ENCODE assay signal across 7 mouse cellular contexts in genomic region chr3:95972873-95973634, GRCm38 (mm10). TPM values are rescaled to one million over a fixed set of nuclear protein-coding genes. Genes with fewer than 3 reads are reported as not detected.
DNase-seq lines count a peak whose midpoint lies in the region; ATAC-seq and TF ChIP-seq lines count a peak whose summit lies in the region.

No protein-coding gene starts in this region.

- no peak for DNase-seq in lung, adult 2 months
- peak; percentile 69 for DNase-seq in embryonic facial prominence, embryonic 11.5 days (ENCODE audit: low spot score)
- DNase-seq in induced T-regulatory cell, adult 2 months (ENCODE audit: low read depth), result peak; percentile 80
- peak; percentile 75 for DNase-seq in midbrain, embryonic 10.5 days (ENCODE audit: low spot score)
- DNase-seq in stomach, postnatal 0 days (ENCODE audit: low spot score), result peak; percentile 23
- no peak for DNase-seq in urinary bladder, postnatal 10 days (ENCODE audit: low spot score)

- peak overlapping the region; percentile 29 for H3K9ac ChIP-seq in lung, embryonic 15.5 days
- H3K9ac ChIP-seq in embryonic facial prominence, embryonic 11.5 days (replicated peaks; ENCODE audit: low read length), result peak overlapping the region; percentile 22
- peak overlapping the region; percentile 54 for H3K9ac ChIP-seq in stomach, postnatal 0 days (ENCODE audit: low read length)

- peaks cover 11% of the 10 kb centered on the region; the same call in 1 of the 2 replicates for H3K27me3 ChIP-seq in lung, embryonic 15.5 days
- H3K27me3 ChIP-seq in embryonic facial prominence, embryonic 11.5 days (ENCODE audit: control insufficient read depth, insufficient read depth, low read length), result no peaks in the 10 kb centered on the region
- H3K27me3 ChIP-seq in midbrain, embryonic 10.5 days (ENCODE audit: low read depth, poor library complexity, severe bottlenecking), result peaks cover 40% of the 10 kb centered on the region
- H3K27me3 ChIP-seq in stomach, postnatal 0 days (ENCODE audit: control insufficient read depth, insufficient read depth, low read length), result no peaks in the 10 kb centered on the region; the same call in 1 of the 2 replicates

- H3K27ac ChIP-seq in lung, embryonic 15.5 days, result no peak overlapping the region
- H3K27ac ChIP-seq in embryonic facial prominence, embryonic 11.5 days (replicated peaks; ENCODE audit: low read depth, low read length), result no peak overlapping the region
- H3K27ac ChIP-seq in midbrain, embryonic 10.5 days (replicated peaks), result peak overlapping the region; percentile 83
- H3K27ac ChIP-seq in stomach, postnatal 0 days (replicated peaks), result no peak overlapping the region

- peak overlapping the region; percentile 29 for H3K4me3 ChIP-seq in lung, embryonic 15.5 days
- no peak overlapping the region for H3K4me3 ChIP-seq in lung, adult 2 months (replicated peaks; ENCODE audit: extremely low read depth, low read depth, low read length)
- H3K4me3 ChIP-seq in embryonic facial prominence, embryonic 11.5 days (ENCODE audit: low read depth, low read length), result peak overlapping the region; percentile 1; the same call in 1 of the 2 replicates
- peak overlapping the region; percentile 47 for H3K4me3 ChIP-seq in midbrain, embryonic 10.5 days
- peak overlapping the region; percentile 18 for H3K4me3 ChIP-seq in stomach, postnatal 0 days (ENCODE audit: low read depth, low read length)

- no peaks in the 10 kb centered on the region for H3K36me3 ChIP-seq in lung, embryonic 15.5 days
- no peaks in the 10 kb centered on the region for H3K36me3 ChIP-seq in embryonic facial prominence, embryonic 11.5 days (replicated peaks; ENCODE audit: control insufficient read depth, insufficient read depth, low read depth, low read length)
- no peaks in the 10 kb centered on the region for H3K36me3 ChIP-seq in midbrain, embryonic 10.5 days
- H3K36me3 ChIP-seq in stomach, postnatal 0 days (ENCODE audit: control insufficient read depth, insufficient read depth, low read length), result no peaks in the 10 kb centered on the region

- H3K9me3 ChIP-seq in lung, embryonic 15.5 days, result no peaks in the 10 kb centered on the region
- H3K9me3 ChIP-seq in embryonic facial prominence, embryonic 11.5 days (replicated peaks; ENCODE audit: control insufficient read depth, low read length), result no peaks in the 10 kb centered on the region
- no peaks in the 10 kb centered on the region for H3K9me3 ChIP-seq in midbrain, embryonic 10.5 days (replicated peaks)
- no peaks in the 10 kb centered on the region for H3K9me3 ChIP-seq in stomach, postnatal 0 days (ENCODE audit: control insufficient read depth, low read length)

- no peak for TF ChIP-seq EP300 in stomach, postnatal 0 days (optimal IDR thresholded peaks at IDR 0.05)

- ATAC-seq in lung, embryonic 15.5 days (ENCODE audit: borderline replicate concordance, extremely low read depth, low FRiP score, low TSS enrichment), result peak; percentile 59; the same call in 1 of the 2 replicates
- ATAC-seq in embryonic facial prominence, embryonic 11.5 days (replicated peaks; ENCODE audit: insufficient number of reproducible peaks, low FRiP score, low TSS enrichment, low read depth), result peak; percentile 93
- 0 out of 2 replicates have a peak, but pooled peaks have one; percentile 29 for ATAC-seq in stomach, postnatal 0 days (ENCODE audit: low FRiP score, low TSS enrichment)

- 6% methylated on average over 34 of the region's 34 CpGs for WGBS in lung, embryonic 15.5 days
- WGBS in lung, adult 2 months, result 22% methylated on average over 34 of the region's 34 CpGs
- 1% methylated on average over 34 of the region's 34 CpGs for WGBS in embryonic facial prominence, embryonic 11.5 days
- WGBS in midbrain, embryonic 10.5 days, result 3% methylated on average over 34 of the region's 34 CpGs
- WGBS in stomach, postnatal 0 days, result 11% methylated on average over 34 of the region's 34 CpGs

- no peak for TF ChIP-seq CTCF in lung, adult 2 months (IDR thresholded peaks at IDR 0.05; ENCODE audit: insufficient read depth, low read length)
- TF ChIP-seq CTCF in stomach, postnatal 0 days (IDR thresholded peaks at IDR 0.05; ENCODE audit: low read depth), result no peak

- no peak for TF ChIP-seq POLR2A in lung, adult 2 months (IDR thresholded peaks at IDR 0.05; ENCODE audit: borderline replicate concordance, extremely low read depth, low read depth, low read length)

- peak overlapping the region; percentile 62 for H3K4me2 ChIP-seq in lung, embryonic 15.5 days
- peak overlapping the region; percentile 46 for H3K4me2 ChIP-seq in embryonic facial prominence, embryonic 11.5 days (ENCODE audit: low read depth, low read length)
- peak overlapping the region; percentile 57 for H3K4me2 ChIP-seq in stomach, postnatal 0 days (replicated peaks; ENCODE audit: low read depth)

- H3K4me1 ChIP-seq in lung, embryonic 15.5 days, result peaks cover 11% of the 10 kb centered on the region
- H3K4me1 ChIP-seq in lung, adult 2 months (ENCODE audit: control insufficient read depth, insufficient read depth, low read length), result no peaks in the 10 kb centered on the region
- no peaks in the 10 kb centered on the region for H3K4me1 ChIP-seq in embryonic facial prominence, embryonic 11.5 days (ENCODE audit: control insufficient read depth, insufficient read depth, low read length)
- H3K4me1 ChIP-seq in midbrain, embryonic 10.5 days, result peaks cover 16% of the 10 kb centered on the region
- H3K4me1 ChIP-seq in stomach, postnatal 0 days (replicated peaks; ENCODE audit: control insufficient read depth, insufficient read depth), result no peaks in the 10 kb centered on the region

RNA-seq across cellular contexts. Expression of gene Plekho1, which starts 22.7 kb away (rescaled TPM):
- polyA plus RNA-seq in lung, embryonic 15.5 days (2015; fragmentation: Nextera tagmentation; extraction: Ambion mirVana), result 36.0 and 38.2 TPM in 2 replicates
- polyA plus RNA-seq in lung, adult 2 months (2012; rRNA removed), result 55.7 and 82.7 TPM in 2 replicates
- 63.1 and 64.8 TPM in 2 replicates for polyA plus RNA-seq in embryonic facial prominence, embryonic 11.5 days (2014; fragmentation: Nextera tagmentation; extraction: Ambion mirVana)
- 66.8 and 69.0 TPM in 2 replicates for polyA plus RNA-seq in midbrain, embryonic 10.5 days (2016; fragmentation: Nextera tagmentation; extraction: Ambion mirVana)
- 26.1 and 30.6 TPM in 2 replicates for polyA plus RNA-seq in stomach, postnatal 0 days (2015; fragmentation: Nextera tagmentation; extraction: Ambion mirVana)

RNA-seq across cellular contexts. Expression of gene Anp32e, which starts 44.0 kb away (rescaled TPM):
- 222 and 233 TPM in 2 replicates for polyA plus RNA-seq in lung, embryonic 15.5 days (2015; fragmentation: Nextera tagmentation; extraction: Ambion mirVana)
- polyA plus RNA-seq in lung, adult 2 months (2012; rRNA removed), result 11.4 and 17.4 TPM in 2 replicates
- polyA plus RNA-seq in embryonic facial prominence, embryonic 11.5 days (2014; fragmentation: Nextera tagmentation; extraction: Ambion mirVana), result 120 and 128 TPM in 2 replicates
- 366 and 378 TPM in 2 replicates for polyA plus RNA-seq in midbrain, embryonic 10.5 days (2016; fragmentation: Nextera tagmentation; extraction: Ambion mirVana)
- polyA plus RNA-seq in stomach, postnatal 0 days (2015; fragmentation: Nextera tagmentation; extraction: Ambion mirVana), result 60.4 and 67.2 TPM in 2 replicates

Comparison
In these comparisons a context has a peak if more than half of its experiments do, and no peak if none do; other contexts are left out.
1. ATAC-seq: peak in every context shown above with its lines; median percentile 93 in embryonic facial prominence, embryonic 11.5 days; 59 in lung, embryonic 15.5 days; 29 in stomach, postnatal 0 days.
2. DNase-seq: peak in embryonic facial prominence, embryonic 11.5 days (single experiment), induced T-regulatory cell, adult 2 months (single experiment), midbrain, embryonic 10.5 days (single experiment) and stomach, postnatal 0 days (single experiment); none in lung, adult 2 months (single experiment) and urinary bladder, postnatal 10 days (single experiment).
3. Peak in every context shown above with its lines, with median percentiles within 50 percentile points of each other: H3K4me2 ChIP-seq and H3K9ac ChIP-seq.